Comparison of ENCODE assay signal across 22 mouse cellular contexts in genomic region chr7:84667946-84668345, GRCm38 (mm10). TPM values are rescaled to one million over a fixed set of nuclear protein-coding genes. Genes with fewer than 3 reads are reported as not detected.
A peak's percentile ranks its signal among the peaks of the same experiment; 100 is the strongest.
DNase-seq lines count a peak whose midpoint lies in the region; ATAC-seq and TF ChIP-seq lines count a peak whose summit lies in the region.
"Had no signal": no experiment of that assay in that cellular context is flagged by ENCODE, and none has a peak within 500 bp of the region (broad histone marks: within the 10 kb centered on the region; RNA-seq: fewer than 3 reads in every experiment).

No protein-coding gene starts in this region.

- ATAC-seq in hindbrain, embryonic 15.5 days (ENCODE audit: low FRiP score, low read depth) = 0 out of 2 replicates have a peak, but pooled peaks have one; percentile 19
- ATAC-seq in hindbrain, embryonic 12.5 days (ENCODE audit: low FRiP score) = no peak
- peak; percentile 92 for ATAC-seq in cerebellum, adult (ENCODE audit: insufficient number of reproducible peaks, low FRiP score, low TSS enrichment)
- ATAC-seq: forebrain, postnatal 0 days had no signal

- peak; percentile 88 for DNase-seq in brain, adult 2 months (ENCODE audit: low read depth, low spot score)
- peak; percentile 62 for DNase-seq in cerebellum, adult 9-11 months
- DNase-seq in layer of hippocampus, postnatal 14 days (ENCODE audit: low spot score in 2 of 2) = no peak
- no peak for DNase-seq in gastrocnemius, adult 2 months
- DNase-seq: adrenal gland, adult 2 months; forebrain, postnatal 0 days; heart, postnatal 14 days; kidney, adult 11 months; right cerebral cortex, postnatal 25 days; thymus, adult 18-20 months had no signal

- H3K4me2 ChIP-seq in hindbrain, embryonic 15.5 days = no peak overlapping the region
- H3K4me2 ChIP-seq in hindbrain, embryonic 12.5 days (replicated peaks) = no peak overlapping the region
- H3K4me2 ChIP-seq: heart, embryonic 12.5 days; lung, embryonic 15.5 days; midbrain, embryonic 11.5 days; neural tube, embryonic 15.5 days; stomach, embryonic 15.5 days had no signal

- no peak overlapping the region for H3K27ac ChIP-seq in hindbrain, embryonic 15.5 days (replicated peaks)
- no peak overlapping the region for H3K27ac ChIP-seq in hindbrain, embryonic 12.5 days
- H3K27ac ChIP-seq in gastrocnemius, adult 2 months = no peak overlapping the region
- H3K27ac ChIP-seq: embryonic facial prominence, embryonic 10.5 days; kidney, postnatal 0 days; liver, embryonic 14.5 days; lung, embryonic 15.5 days; macrophage; neural tube, embryonic 15.5 days; stomach, embryonic 15.5 days had no signal

- no peak for TF ChIP-seq CTCF in gastrocnemius, adult 2 months (IDR thresholded peaks at IDR 0.05)

- 73% methylated on average over 5 of the region's 5 CpGs for WGBS in hindbrain, embryonic 15.5 days
- WGBS in hindbrain, embryonic 12.5 days = 85% methylated on average over 5 of the region's 5 CpGs

- H3K4me3 ChIP-seq in hindbrain, embryonic 15.5 days = no peak overlapping the region
- H3K4me3 ChIP-seq in hindbrain, embryonic 12.5 days = no peak overlapping the region
- H3K4me3 ChIP-seq in gastrocnemius, adult 2 months = no peak overlapping the region
- H3K4me3 ChIP-seq: embryonic facial prominence, embryonic 10.5 days; heart, embryonic 12.5 days; lung, embryonic 15.5 days; neural tube, embryonic 15.5 days; stomach, embryonic 15.5 days had no signal

- no peaks in the 10 kb centered on the region for H3K9me3 ChIP-seq in hindbrain, embryonic 15.5 days
- no peaks in the 10 kb centered on the region for H3K9me3 ChIP-seq in hindbrain, embryonic 12.5 days (replicated peaks)
- H3K9me3 ChIP-seq: embryonic facial prominence, embryonic 10.5 days; heart, embryonic 12.5 days; lung, embryonic 15.5 days; neural tube, embryonic 15.5 days; stomach, embryonic 15.5 days had no signal

- intact Hi-C loops in gastrocnemius, adult 2 months (cut with DNase I) = no loop called here

- 0 out of 2 replicates have a peak, but pooled peaks cover 7% of the 10 kb centered on the region for H3K4me1 ChIP-seq in hindbrain, embryonic 15.5 days (replicated peaks)
- peaks cover 4% of the 10 kb centered on the region; the same call in 1 of the 2 replicates for H3K4me1 ChIP-seq in hindbrain, embryonic 12.5 days
- H3K4me1 ChIP-seq: lung, embryonic 15.5 days; neural tube, embryonic 15.5 days; stomach, embryonic 15.5 days had no signal

- H3K9ac ChIP-seq in hindbrain, embryonic 15.5 days = no peak overlapping the region
- no peak overlapping the region for H3K9ac ChIP-seq in hindbrain, embryonic 12.5 days
- H3K9ac ChIP-seq: forebrain, postnatal 0 days; heart, embryonic 12.5 days; liver, embryonic 14.5 days; lung, embryonic 15.5 days; neural tube, embryonic 15.5 days; stomach, embryonic 15.5 days had no signal

- H3K36me3 ChIP-seq in hindbrain, embryonic 15.5 days = no peaks in the 10 kb centered on the region
- no peaks in the 10 kb centered on the region for H3K36me3 ChIP-seq in hindbrain, embryonic 12.5 days
- H3K36me3 ChIP-seq: heart, embryonic 12.5 days; lung, embryonic 15.5 days; neural tube, embryonic 15.5 days; stomach, embryonic 15.5 days had no signal

- H3K27me3 ChIP-seq in hindbrain, embryonic 15.5 days = no peaks in the 10 kb centered on the region
- H3K27me3 ChIP-seq in hindbrain, embryonic 12.5 days = no peaks in the 10 kb centered on the region
- H3K27me3 ChIP-seq: heart, embryonic 12.5 days; lung, embryonic 15.5 days; neural tube, embryonic 15.5 days; stomach, embryonic 15.5 days had no signal

RNA-seq across cellular contexts. Expression of gene Zfand6, which starts 21.8 kb away (rescaled TPM):
- 181 and 183 TPM in 2 replicates for polyA plus RNA-seq in hindbrain, embryonic 15.5 days (2015; fragmentation: Nextera tagmentation; extraction: Ambion mirVana)
- polyA plus RNA-seq in hindbrain, embryonic 12.5 days (2016; fragmentation: Nextera tagmentation; extraction: Ambion mirVana) = 205 and 210 TPM in 2 replicates
- 10 to 100 TPM; 68.0 to 70.4 TPM for total RNA-seq in layer of hippocampus, postnatal 14 days (2021)
- 100 to 1,000 TPM in 1 of 2 experiments, 10 to 100 TPM in 1; 97.9 to 110 TPM for total RNA-seq in gastrocnemius, adult 2 months (2021)

Comparison
In these comparisons a context has a peak if more than half of its experiments do, and no peak if none do; other contexts are left out.
1. DNase-seq: peak in brain, adult 2 months (single experiment) and cerebellum, adult 9-11 months (single experiment); none in layer of hippocampus, postnatal 14 days (0 of 2) and gastrocnemius, adult 2 months (single experiment).